Mouse (Mus musculus): ENCODE measurements around the gene Shisa8.

DNA sequence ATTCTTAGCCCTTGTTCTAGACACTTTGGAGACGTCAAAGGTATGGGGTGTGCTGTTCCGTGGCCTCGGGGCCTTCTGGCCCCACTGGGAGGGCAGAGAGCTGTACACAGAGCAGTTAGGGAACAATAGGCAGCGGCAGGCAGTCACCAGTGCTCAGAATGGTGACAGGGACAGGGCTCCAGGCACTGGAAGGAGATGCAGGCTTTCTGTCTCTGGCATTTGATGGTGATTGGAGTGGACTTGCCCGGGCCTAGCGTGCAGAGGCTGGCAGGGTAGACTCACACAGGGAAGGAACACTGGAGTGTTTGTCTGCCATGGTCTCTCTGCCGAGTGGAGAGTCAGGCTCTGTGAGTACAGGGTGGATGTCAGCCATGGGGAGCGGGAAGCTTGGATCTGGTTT is 20.0 kb downstream of the Shisa8 start:
- no peak for TF ChIP-seq POLR2A (IDR thresholded peaks at IDR 0.05; ENCODE audit: borderline replicate concordance, extremely low read depth, insufficient read depth, insufficient read length, poor library complexity, severe bottlenecking)
- no peak for TF ChIP-seq CTCF (IDR thresholded peaks at IDR 0.05; ENCODE audit: borderline replicate concordance, extremely low read depth, insufficient read depth, insufficient read length)
